Mouse (Mus musculus): ENCODE measurements around the gene Kdsr. TPM values are rescaled to one million over a fixed set of nuclear protein-coding genes. Genes with fewer than 3 reads are reported as not detected.

The Kdsr gene
- total and polyA plus RNA-seq, 3 experiments, result 3.3 to 6.3 (median 4.7) TPM

DNA sequence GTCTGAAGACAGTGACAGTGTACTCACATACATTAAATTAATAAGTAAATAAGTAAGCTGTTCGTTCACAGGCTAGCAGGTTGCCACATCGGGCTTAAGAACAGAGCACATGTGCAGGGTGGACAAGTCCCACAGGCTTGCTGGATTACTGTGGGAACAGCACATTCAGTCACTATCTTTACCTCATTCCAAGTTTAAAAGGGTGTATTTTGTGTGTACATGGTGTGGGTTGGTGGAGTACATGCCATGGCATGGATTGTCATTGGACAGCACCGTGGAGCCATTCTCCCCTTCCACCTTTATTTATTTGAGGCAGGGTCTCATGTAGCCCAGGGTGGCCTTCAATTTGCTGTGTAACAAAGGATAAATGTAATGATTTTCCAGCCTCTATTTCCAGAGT lies 43.4 kb downstream of the Kdsr start:
- Histone ChIP-seq H3K27me3 (replicated peaks) (no peaks in the 10 kb centered on the region), H3K79me2 (replicated peaks; ENCODE audit: control insufficient read depth, extremely low read depth, insufficient read depth, poor library complexity, severe bottlenecking) (peaks cover 19% of the 10 kb centered on the region), H3K4me3 (replicated peaks in 1 of 3; ENCODE audit: low read depth in 2 of 3, low read length in 2 of 3, poor library complexity in 1 of 3) (no peak overlapping the region), H3K4me2 (ENCODE audit: insufficient read depth, low read depth, poor library complexity, severe bottlenecking) (no peak overlapping the region), H3K9ac (ENCODE audit: insufficient read depth, low read depth) (no peak overlapping the region), H3K4me1 (ENCODE audit: control insufficient read depth in 1 of 2, insufficient read depth in 2 of 2) (peaks cover 4 to 23% of the 10 kb centered on the region in 2 experiments), H3K9me3 (replicated peaks; ENCODE audit: low read length) (no peaks in the 10 kb centered on the region), H3K27ac (ENCODE audit: insufficient read depth, low read depth) (no peak overlapping the region), H3K36me3 (replicated peaks in 1 of 2; ENCODE audit: control insufficient read depth in 1 of 2, insufficient read depth in 1 of 2, low read length in 1 of 2) (no peaks in the 10 kb centered on the region)
- no peak for DNase-seq (ENCODE audit: extremely low read depth)
- in situ Hi-C loops (cut with MboI; ENCODE audit: low pct_ligation_motif_present, low pct_unique_long_range_greater_than_20kb, low sequenced_read_pairs) (loop anchor here (25.0 kb wide), 1 partner anchor 654 kb away; no protein-coding TSS in a partner anchor), dilution Hi-C loops (cut with MboI; ENCODE audit: extremely low pct_ligation_motif_present, extremely low pct_unique_long_range_greater_than_20kb, low sequenced_read_pairs) (loop anchor here (25.0 kb wide), 1 partner anchor 179 kb away; no protein-coding TSS in a partner anchor)
- TF ChIP-seq MAX (IDR thresholded peaks at IDR 0.05; ENCODE audit: low read length) (no peak), ELF1 (IDR thresholded peaks at IDR 0.05; ENCODE audit: low read depth, low read length) (no peak), RCOR1 (conservative IDR thresholded peaks at IDR 0.05; ENCODE audit: low read depth, low read length) (no peak), ETS1 (conservative IDR thresholded peaks at IDR 0.05; ENCODE audit: low read depth, low read length) (no peak), CTCF (conservative IDR thresholded peaks at IDR 0.05 in 1 of 2, IDR thresholded peaks at IDR 0.05 in 1 of 2; ENCODE audit: low read depth in 2 of 2, low read length in 2 of 2) (no peak), ZNF384 (IDR thresholded peaks at IDR 0.05; ENCODE audit: low read depth, low read length) (no peak), USF1 (IDR thresholded peaks at IDR 0.05; ENCODE audit: low read depth, low read length) (no peak), RAD21 (IDR thresholded peaks at IDR 0.05; ENCODE audit: low read depth, low read length) (no peak), PAX5 (IDR thresholded peaks at IDR 0.05; ENCODE audit: low read length) (no peak), GABPA (IDR thresholded peaks at IDR 0.05; ENCODE audit: insufficient replicate concordance, low read depth, low read length) (no peak), SIN3A (IDR thresholded peaks at IDR 0.05; ENCODE audit: low read length) (no peak), MEF2A (IDR thresholded peaks at IDR 0.05; ENCODE audit: borderline replicate concordance, low read depth, low read length) (no peak), JUN (IDR thresholded peaks at IDR 0.05; ENCODE audit: insufficient read depth, low read depth, low read length) (no peak), CHD1 (IDR thresholded peaks at IDR 0.05; ENCODE audit: low read depth, low read length) (no peak)

DNA sequence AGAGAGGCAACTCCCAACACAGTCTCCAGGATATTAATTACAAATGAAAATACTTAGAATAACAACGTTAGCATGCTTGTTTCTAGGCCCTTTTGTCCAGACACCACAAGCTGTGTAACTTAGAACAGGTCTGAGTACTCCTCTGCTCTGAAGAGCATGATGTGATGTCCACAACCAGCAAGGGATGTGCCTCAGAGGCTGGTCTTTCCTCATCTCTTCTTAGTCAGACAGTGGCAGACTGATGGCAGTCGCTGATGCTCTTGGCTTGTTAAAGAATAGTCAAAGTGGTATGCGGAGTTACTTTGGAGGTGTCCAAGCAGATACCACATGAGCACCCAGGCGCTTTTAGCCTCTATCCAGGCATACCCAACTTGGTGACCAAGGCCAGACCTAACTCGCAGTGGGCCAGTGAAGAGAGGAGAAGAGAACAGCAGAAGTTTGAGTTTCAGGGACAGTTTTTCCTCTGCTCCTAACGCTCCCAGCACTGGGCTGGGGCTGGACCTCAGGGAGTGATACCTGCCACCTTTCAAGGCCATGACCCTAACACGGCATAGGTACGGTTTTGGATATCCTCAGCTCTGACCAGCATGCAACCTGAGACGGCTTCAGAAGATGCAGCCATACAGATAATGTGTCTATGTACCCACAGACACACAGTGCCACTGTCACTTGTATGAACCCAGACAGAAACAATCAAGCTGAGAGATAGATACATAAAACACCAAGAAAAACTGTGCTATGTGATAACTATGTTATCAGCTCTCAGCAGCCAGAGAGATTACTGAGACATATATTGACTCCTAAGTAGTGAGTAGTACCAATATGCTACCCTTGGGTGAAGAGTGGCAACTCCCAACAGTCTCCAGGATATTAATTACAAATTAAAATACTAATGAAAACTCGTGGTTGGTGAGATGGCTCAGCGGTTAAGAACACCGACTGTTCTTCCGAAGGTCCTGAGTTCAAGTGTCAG lies 44.1 kb downstream of the Kdsr start:
- in situ Hi-C loops (cut with MboI; ENCODE audit: low pct_ligation_motif_present, low pct_unique_long_range_greater_than_20kb, low sequenced_read_pairs), result loop anchor here (25.0 kb wide), 1 partner anchor 653 kb away; no protein-coding TSS in a partner anchor
- dilution Hi-C loops (cut with MboI; ENCODE audit: extremely low pct_ligation_motif_present, extremely low pct_unique_long_range_greater_than_20kb, low sequenced_read_pairs), result loop anchor here (25.0 kb wide), 1 partner anchor 178 kb away; no protein-coding TSS in a partner anchor
- no peaks in the 10 kb centered on the region for H3K9me3 ChIP-seq (replicated peaks; ENCODE audit: low read length)
- H3K4me2 ChIP-seq (ENCODE audit: insufficient read depth, low read depth, poor library complexity, severe bottlenecking), result no peak overlapping the region
- peaks cover 22% of the 10 kb centered on the region for H3K79me2 ChIP-seq (replicated peaks; ENCODE audit: control insufficient read depth, extremely low read depth, insufficient read depth, poor library complexity, severe bottlenecking)
- TF ChIP-seq MXI1 (IDR thresholded peaks at IDR 0.05; ENCODE audit: low read depth, low read length) (no peak), USF2 (conservative IDR thresholded peaks at IDR 0.05; ENCODE audit: low read depth, low read length) (no peak), CHD1 (IDR thresholded peaks at IDR 0.05; ENCODE audit: low read depth, low read length) (no peak), CTCF (conservative IDR thresholded peaks at IDR 0.05 in 1 of 2, IDR thresholded peaks at IDR 0.05 in 1 of 2; ENCODE audit: low read depth in 2 of 2, low read length in 2 of 2) (no peak), JUN (IDR thresholded peaks at IDR 0.05; ENCODE audit: insufficient read depth, low read depth, low read length) (no peak), USF1 (IDR thresholded peaks at IDR 0.05; ENCODE audit: low read depth, low read length) (no peak), GABPA (IDR thresholded peaks at IDR 0.05; ENCODE audit: insufficient replicate concordance, low read depth, low read length) (no peak), EP300 (IDR thresholded peaks at IDR 0.05; ENCODE audit: low read length) (no peak), SMC3 (IDR thresholded peaks at IDR 0.05; ENCODE audit: low read depth, low read length) (no peak), KAT2A (IDR thresholded peaks at IDR 0.05; ENCODE audit: insufficient replicate concordance, low read length) (no peak), NELFE (IDR thresholded peaks at IDR 0.05; ENCODE audit: low read depth, low read length) (no peak), RCOR1 (conservative IDR thresholded peaks at IDR 0.05; ENCODE audit: low read depth, low read length) (no peak), SIN3A (IDR thresholded peaks at IDR 0.05; ENCODE audit: low read length) (no peak), ZNF384 (IDR thresholded peaks at IDR 0.05; ENCODE audit: low read depth, low read length) (no peak), POLR2AphosphoS2 (IDR thresholded peaks at IDR 0.05; ENCODE audit: low read depth, low read length) (no peak), MEF2A (IDR thresholded peaks at IDR 0.05; ENCODE audit: borderline replicate concordance, low read depth, low read length) (no peak), PAX5 (IDR thresholded peaks at IDR 0.05; ENCODE audit: low read length) (no peak), TCF12 (IDR thresholded peaks at IDR 0.05; ENCODE audit: low read depth, low read length) (no peak), BHLHE40 (IDR thresholded peaks at IDR 0.05; ENCODE audit: low read depth, low read length) (no peak), NRF1 (IDR thresholded peaks at IDR 0.05; ENCODE audit: low read depth, low read length) (no peak)
- H3K9ac ChIP-seq (ENCODE audit: insufficient read depth, low read depth), result peak overlapping the region; percentile 69; the same call in 1 of the 2 replicates
- H3K27me3 ChIP-seq (replicated peaks), result no peaks in the 10 kb centered on the region
- H3K4me3 ChIP-seq (replicated peaks in 1 of 3; ENCODE audit: low read depth in 2 of 3, low read length in 2 of 3, poor library complexity in 1 of 3), result no peak overlapping the region
- no peaks in the 10 kb centered on the region for H3K36me3 ChIP-seq (replicated peaks in 1 of 2; ENCODE audit: control insufficient read depth in 1 of 2, insufficient read depth in 1 of 2, low read length in 1 of 2)
- no peak for DNase-seq (ENCODE audit: extremely low read depth)
- peaks cover 4 to 26% of the 10 kb centered on the region in 2 experiments for H3K4me1 ChIP-seq (ENCODE audit: control insufficient read depth in 1 of 2, insufficient read depth in 2 of 2)
- no peak overlapping the region for H3K27ac ChIP-seq (ENCODE audit: insufficient read depth, low read depth)

Measured in CH12.LX (cell line).